Mouse (Mus musculus) telencephalon, adult 2 months (tissue): ENCODE results near the gene Fadd.

Experiments
- DNase-seq: peaks from one replicate; pipeline ENCODE4 v3.0.0-alpha.2; 2011; ENCODE audit warnings: low read depth, low spot score

Fadd gene

DNA sequence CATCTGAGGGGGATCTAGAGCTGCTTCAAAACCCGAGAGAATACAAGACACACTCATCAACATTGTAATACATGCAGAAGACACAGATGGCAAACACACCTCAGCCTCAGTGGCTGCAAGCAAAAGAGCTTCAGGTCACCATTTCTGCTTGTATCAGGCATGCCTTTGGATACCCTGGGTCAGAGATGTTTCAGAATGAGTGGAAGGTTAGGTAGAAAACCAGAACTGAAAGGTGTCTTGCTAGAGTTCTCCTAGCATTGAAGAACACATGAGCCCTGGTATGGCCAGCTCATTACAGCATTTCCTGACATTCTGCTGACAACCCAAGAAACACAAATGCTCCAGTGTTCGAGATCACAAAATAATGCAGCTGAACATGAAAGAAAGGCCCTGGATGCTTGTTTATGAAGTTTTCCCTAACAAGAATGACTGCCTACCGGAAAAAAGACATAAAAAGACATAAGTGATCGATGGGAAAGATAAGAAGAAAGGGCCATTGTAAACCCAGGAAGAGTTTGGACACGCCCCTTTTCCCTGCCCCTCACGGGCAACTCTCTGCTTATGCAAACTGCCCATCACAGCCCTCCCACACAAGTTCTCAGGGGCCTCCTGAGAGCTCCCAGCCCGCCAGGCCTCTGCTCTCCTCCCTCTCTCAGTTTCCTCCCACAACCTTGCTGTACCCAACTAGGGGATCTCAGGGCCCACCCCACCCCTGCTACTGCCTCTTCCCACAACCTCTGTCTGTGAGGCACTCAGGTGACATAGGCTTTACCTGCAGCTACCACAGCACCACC is 50.5 kb downstream of the Fadd start:
- no peak for DNase-seq

GRCm38 (mm10) chr7:144529851-144530250 is 52.4 kb downstream of the Fadd start:
- DNase-seq = peak; percentile 58

DNA sequence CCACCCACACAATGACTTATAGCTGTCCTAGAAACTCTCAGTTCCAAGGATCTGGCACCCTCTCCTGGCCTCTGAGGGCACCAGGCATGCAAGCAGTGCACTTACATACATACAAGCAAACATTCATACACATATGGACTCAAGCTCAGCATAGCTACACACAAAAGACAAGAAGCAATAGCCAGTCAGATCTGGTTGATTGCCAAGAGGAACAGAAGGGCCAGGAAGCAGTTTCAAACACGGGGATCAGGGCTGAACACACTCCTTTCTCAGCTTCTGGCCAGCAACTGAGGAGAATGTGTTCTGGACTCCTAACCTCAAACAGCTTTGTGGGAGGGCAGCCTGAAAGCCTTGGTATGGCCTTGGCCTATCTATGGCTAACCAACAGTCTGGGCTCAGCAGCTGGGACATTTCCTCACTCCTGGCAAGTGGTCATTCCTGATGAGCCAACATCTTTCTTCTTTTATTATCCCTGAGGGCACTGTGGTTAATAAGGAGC is 54.5 kb downstream of the Fadd start:
- no peak for DNase-seq
